Mouse (Mus musculus) frontal cortex, adult (tissue): ENCODE measurements at regions not wholly inside any gene's neighbourhood (a gene's known extent, or its start where the extent isn't known, plus 50 kb on each side); places are given as distances from the start of the nearest gene placed in this dataset.

Experiments used
- ATAC-seq: cut with Nextera tagmentation; 2 replicates; pipeline ENCODE4 v1.9.2; 2017; ENCODE audit warnings: mild to moderate bottlenecking, moderate library complexity, mixed read lengths; ENCODE audit not compliant: low TSS enrichment

DNA sequence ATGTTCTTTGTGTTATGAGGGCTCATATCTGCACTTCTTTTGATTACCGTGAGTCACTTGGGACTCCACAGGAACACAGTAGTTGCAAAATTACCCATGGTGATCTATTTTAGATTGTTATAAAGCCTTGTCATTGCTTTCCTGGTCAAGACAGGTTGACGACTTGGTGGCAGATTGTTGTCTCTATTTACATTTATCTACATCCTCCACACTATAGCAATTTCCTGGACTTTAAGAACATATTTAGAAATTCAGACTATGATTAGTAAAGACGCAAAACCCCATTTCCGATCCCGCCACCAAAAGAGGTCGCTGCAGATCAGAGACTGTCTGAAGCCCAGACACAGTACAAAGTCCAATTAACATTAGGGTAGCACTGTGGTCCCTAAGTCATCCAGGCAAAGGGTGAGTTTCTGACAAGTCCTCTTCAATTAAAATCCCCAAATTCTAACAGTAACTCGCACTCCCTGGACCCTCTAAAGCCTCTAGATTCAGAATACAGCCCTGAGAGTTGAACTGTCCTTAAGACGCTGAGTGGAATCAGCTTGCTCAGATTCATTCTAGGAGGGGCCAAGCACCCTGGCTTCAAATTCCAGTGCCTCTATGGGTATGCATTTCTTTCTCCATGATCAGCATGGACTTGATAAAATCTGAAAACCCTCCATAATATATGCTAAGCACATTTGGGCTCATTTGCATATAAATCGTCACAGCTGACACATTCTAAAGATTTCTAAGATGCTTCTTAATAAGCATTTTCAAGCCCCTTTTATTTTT is 461.9 kb upstream of the BC052040 start:
- ATAC-seq = peak; percentile 13; the same call in 1 of the 2 replicates

- ATAC-seq = 0 out of 2 replicates have a peak, but pooled peaks have one; percentile 20
Observed at GRCm38 (mm10) chr2:115120206-115120503, 461.4 kb upstream of the BC052040 start.

GRCm38 (mm10) chr2:115126625-115127369 is 454.7 kb upstream of the BC052040 start:
- ATAC-seq = no peak

DNA sequence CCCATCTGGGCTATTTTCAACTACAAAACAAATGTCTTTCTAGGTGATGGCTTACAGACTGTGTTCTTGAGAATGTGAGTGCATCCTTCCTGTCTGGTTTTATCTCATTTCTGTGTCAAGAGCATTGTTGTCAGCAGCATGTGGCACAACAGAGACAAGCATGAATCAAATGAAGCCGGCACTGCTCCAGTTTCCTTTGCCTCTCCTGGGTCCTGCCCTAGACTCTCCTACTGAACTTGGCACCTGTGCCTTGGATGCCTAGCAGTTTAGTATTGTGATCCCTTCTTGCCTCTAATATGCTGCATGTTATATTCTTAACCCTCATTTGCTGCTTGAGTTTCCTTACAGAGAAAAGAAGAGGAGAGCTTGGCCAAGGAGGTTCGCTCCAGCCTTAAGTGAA is 449.8 kb upstream of the BC052040 start:
- no peak for ATAC-seq

- ATAC-seq = no peak
Observed at GRCm38 (mm10) chr2:115132165-115132592, 449.3 kb upstream of the BC052040 start.

DNA sequence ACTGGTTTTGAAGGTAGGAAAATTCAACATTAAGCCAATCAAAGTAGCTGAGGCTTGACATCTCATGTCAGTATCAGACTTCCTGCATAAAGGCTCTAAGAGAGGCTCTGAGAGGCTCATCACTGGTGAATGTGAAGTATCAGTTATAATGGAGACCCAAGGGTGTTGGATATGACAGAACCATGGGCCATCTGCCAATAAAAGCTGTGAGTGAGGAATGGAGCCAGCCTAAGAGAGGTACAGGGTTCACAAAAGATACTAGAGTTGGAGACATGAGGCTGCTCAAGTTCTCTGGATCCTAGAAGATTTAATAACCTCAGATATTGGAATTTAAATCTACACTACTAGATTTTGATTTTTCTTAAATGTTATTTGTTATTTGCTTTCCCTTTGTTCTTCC is 440.1 kb upstream of the BC052040 start:
- no peak for ATAC-seq

DNA sequence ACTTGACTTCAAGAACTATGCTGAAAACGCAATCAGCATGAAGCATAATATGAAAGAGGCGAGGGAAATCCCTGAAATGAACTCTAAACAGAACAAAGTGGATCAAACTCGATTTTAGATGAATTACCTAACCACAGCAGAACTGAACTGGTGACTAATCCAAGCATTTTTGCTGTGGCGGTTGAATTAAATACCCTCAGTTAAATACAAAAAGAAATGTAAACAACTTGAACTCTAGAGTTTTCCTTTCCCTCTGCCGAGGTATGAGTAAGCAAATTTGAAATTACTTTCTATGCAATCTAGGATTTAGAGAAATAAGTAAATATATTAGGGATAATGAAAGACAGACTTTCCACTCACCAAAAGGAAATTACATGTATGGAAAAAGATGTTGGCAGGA is 409.4 kb upstream of the BC052040 start:
- no peak for ATAC-seq

DNA sequence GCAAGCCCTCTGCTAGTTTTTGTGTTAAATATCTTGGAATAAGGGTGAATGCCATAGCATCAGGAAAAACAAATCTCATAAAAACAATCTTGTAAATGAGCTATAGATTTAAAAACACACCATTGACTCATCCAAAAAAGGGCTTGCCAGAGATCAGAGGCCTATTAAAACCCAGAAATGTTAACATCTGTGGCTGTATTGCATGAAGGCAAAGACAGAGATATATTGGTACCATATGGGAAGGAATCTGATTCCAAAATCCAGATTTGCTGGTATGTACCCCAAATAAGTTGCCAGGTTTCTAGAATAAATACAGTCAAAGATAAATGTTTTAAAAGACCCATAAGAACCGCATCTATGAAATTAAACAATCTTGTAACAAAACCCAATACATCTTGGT is 404.4 kb upstream of the BC052040 start:
- no peak for ATAC-seq

GRCm38 (mm10) chr2:115177896-115178295 is 403.6 kb upstream of the BC052040 start:
- ATAC-seq = no peak

DNA sequence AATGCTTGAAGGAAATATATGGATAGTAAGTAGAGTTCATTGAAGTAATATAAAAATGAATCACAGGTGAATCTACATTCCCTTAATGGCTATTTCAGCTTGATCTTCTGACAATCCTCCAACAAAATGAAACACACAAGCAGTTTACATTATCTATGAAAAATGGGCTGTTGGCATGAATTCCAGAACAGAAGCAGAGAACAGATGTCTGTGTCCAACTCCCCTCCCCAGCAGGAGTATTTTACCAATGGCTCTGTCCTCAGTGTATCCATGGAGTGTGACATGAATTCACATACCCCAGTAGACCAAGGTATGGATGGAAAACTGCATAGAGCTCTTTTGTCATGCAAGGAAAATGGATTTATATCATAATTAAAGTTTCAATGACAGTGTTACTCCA is 370.3 kb upstream of the BC052040 start:
- ATAC-seq = no peak

DNA sequence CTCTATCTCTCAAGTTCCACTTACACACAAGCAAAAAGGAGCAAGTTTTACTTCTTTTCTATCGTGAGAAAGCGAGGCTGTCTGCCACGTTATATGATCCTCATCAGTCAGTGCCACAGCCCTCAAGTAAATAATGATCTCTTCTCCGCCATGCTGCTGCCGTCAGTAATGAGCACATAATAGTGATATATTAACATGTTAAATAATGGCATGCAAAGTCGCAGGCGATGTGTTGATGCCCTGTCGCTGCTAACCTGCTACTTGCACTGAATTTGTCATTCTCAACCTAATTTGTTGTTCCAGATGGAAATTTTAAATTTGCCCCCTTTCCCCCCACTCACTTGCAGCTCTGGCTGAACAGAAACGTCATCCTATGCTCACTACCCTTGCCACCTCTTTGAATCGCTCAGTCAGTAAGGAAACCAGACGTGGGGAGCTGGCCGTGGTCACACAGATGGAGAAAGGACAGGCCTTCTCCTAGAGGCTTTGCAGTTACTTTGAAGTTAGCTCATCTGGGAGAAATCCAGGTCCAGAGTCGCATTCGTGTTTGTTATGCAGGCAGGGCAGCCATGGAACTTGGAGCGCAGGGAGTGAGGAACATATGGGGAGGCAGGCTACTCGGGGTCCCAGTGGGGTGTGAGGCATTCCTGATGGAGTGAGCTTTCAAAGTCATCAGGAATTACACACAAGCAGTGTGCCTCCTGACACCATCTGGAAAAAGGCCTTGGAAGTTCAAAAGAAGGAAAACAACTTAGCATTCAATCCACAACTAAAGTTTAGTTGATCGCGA is 368.1 kb upstream of the BC052040 start:
- no peak for ATAC-seq

GRCm38 (mm10) chr2:115214292-115214691 is 367.2 kb upstream of the BC052040 start:
- ATAC-seq = no peak

- no peak for ATAC-seq
Observed at GRCm38 (mm10) chr2:115230041-115230440, 351.5 kb upstream of the BC052040 start.

DNA sequence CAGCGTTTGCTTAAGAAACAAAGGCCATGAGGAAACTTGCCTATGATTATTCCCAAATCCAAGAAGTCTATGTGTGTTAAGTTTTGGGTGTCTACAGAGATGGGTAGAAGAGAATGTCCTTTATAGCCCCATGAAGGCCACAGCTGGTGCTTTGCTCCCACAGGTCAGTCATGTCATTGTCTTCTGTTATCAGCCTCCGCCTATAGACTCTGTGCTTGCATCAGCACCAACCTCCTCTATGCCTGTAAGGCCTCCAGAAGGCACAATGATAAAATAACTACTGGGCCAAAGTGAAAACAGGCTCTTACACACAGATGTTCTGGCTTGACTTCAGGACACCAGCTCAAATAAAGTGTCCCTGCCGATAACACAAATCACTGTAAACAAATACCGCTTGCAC is 333.8 kb upstream of the BC052040 start:
- ATAC-seq = no peak

GRCm38 (mm10) chr2:115250019-115250807 is 331.3 kb upstream of the BC052040 start:
- ATAC-seq = 0 out of 2 replicates have a peak, but pooled peaks have one; percentile 34

DNA sequence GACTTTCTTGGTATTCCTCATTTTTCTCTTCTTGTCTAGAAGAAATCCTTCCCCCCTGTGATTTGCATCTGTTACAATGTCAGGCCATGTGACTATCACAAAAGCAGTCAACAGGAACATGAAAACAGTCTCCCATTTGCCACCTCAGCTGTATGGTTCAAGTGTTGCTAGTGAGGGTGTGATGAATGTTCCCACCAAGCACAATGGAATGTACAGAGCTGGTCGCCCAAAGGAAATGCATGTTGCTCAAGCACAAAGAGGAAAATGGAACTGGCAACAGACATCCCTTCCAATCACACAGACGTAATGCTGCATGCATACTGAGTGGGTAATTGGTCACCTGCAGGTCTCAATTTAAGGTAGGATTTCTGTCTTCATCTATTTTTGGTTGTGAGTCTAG is 324.1 kb upstream of the BC052040 start:
- no peak for ATAC-seq

DNA sequence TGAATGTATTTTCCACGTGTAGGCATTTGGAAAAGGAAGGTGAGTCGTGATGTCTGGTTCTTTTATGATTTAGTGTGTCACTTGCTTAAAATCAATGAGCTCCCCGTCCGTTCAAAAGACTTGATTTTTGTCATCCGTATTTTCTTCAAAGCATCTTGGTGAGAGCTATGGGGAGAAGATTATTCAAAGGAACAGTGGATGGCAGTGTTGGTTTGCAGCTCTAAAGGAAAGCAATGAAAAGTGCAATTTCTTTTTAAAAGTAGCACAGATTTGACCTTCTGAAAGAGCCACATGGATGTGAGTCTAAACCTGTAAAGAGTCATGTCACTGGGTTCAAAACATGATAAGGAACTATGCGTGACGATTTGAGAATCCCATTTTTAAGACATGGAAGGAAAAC is 313.3 kb upstream of the BC052040 start:
- peak; percentile 65 for ATAC-seq

- ATAC-seq = no peak
Observed at GRCm38 (mm10) chr2:115277421-115277820, 304.1 kb upstream of the BC052040 start.

DNA sequence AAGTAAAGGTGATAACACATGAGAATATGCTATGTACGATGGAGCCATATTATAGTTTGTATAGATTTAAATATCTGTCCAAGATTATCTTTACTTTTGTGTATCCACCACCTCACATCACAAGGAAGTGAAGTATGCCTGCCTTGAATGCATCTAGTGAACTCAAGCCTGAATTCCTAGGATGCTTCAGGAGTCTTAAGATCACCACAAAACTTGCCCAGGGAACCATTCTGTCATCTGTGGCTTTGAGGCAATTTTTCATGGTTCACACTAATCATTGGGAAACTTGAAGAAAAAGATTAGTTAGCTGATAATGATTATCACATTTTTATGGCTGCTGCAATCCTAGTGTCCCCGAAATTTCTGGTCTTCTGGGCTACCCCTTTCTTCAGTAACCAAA is 288.5 kb upstream of the BC052040 start:
- ATAC-seq = no peak

DNA sequence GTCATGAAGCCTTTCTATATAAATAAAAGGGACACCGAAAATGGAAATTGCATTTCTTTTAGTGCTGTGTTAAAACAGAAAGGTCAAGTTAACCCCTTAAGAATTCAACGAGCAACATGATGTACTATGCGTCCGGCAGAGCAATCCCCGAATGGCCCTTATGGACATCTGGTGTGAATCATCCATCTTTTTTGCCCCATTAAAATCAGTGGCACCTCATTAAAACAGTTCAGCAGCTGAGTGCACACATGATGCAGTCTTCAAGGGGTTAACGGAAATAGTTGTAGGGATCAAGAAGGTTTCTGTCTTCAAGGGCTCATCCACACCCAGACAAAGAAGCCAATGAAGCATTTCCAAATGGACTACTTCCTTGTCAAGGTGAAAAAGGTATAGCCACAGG is 284.1 kb upstream of the BC052040 start:
- ATAC-seq = no peak

DNA sequence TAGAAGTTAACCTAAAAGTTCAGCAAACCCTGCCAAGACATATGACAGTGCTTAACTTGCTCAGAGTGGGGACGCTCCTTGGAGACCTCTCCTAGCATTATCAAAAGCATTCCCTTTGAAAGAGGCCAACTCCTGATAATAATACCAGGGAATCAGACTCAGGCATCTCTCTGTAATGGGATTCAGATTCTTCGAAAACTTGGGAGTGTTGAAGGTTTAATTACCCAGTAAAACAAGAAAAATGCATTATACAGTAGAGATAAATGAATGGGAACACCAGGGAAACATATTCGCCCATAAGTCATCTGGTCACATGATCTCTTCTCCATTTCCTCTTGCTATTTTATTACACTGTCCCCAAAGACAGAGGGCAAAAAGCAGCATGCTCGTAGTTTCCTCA is 274.3 kb upstream of the BC052040 start:
- no peak for ATAC-seq
